Mouse (Mus musculus) hindbrain, postnatal 0 days (tissue): Measurements from ENCODE around the gene Krtap29-1. TPM values are rescaled to one million over a fixed set of nuclear protein-coding genes. Genes with fewer than 3 reads are reported as not detected.

Source experiments
- ATAC-seq: fragments of 200-750 bp; cut with Nextera tagmentation; 2 replicates; pipeline ENCODE4 v1.8.0; 2017; ENCODE audit warnings: mild to moderate bottlenecking, moderate TSS enrichment, moderate library complexity
- DNase-seq: peaks from one replicate; pipeline ENCODE4 v3.0.0-alpha.2; 2015; ENCODE audit warnings: low spot score
- H3K27ac ChIP-seq: fragments of 300-500 bp; sonication (generic); 2 replicates; pipeline ENCODE4 v1.5.1; 2014; ENCODE audit warnings: mild to moderate bottlenecking
- H3K27me3 ChIP-seq: fragments of 300-500 bp; sonication (generic); 2 replicates; pipeline ENCODE4 v1.6.1; 2014; ENCODE audit warnings: low read length, mixed read lengths; ENCODE audit not compliant: insufficient read depth
- H3K36me3 ChIP-seq: fragments of 300-500 bp; sonication (generic); 2 replicates; pipeline ENCODE4 v1.6.1; 2014; ENCODE audit warnings: low read length, mixed read lengths; ENCODE audit not compliant: insufficient read depth
- H3K4me1 ChIP-seq: fragments of 300-500 bp; sonication (generic); 2 replicates; pipeline ENCODE4 v1.6.1; 2014; ENCODE audit warnings: antibody characterized with exemption, low read length, mixed read lengths; ENCODE audit not compliant: insufficient read depth
- H3K4me2 ChIP-seq: fragments of 300-500 bp; sonication (generic); 2 replicates; pipeline ENCODE4 v1.6.1; 2014; ENCODE audit warnings: low read depth, mild to moderate bottlenecking, low read length, moderate library complexity, mixed read lengths
- H3K4me3 ChIP-seq: fragments of 300-500 bp; sonication (generic); 2 replicates; pipeline ENCODE4 v1.5.1; 2014; ENCODE audit warnings: low read length
- H3K9ac ChIP-seq: fragments of 300-500 bp; sonication (generic); replicated peaks from 2 replicates; pipeline ENCODE4 v1.6.1; 2014; ENCODE audit warnings: mild to moderate bottlenecking, low read length, moderate library complexity, mixed read lengths
- H3K9me3 ChIP-seq: fragments of 300-500 bp; sonication (generic); 2 replicates; pipeline ENCODE4 v1.6.1; 2016; ENCODE audit warnings: low read length, mixed read lengths
- CTCF ChIP-seq: IDR thresholded peaks from 2 replicates; pipeline ENCODE4 v1.5.1; 2016; ENCODE audit warnings: antibody characterized with exemption, control low read depth, low read depth
- WGBS: fragments of 180-500 bp; shearing (Covaris S2); extraction: QIAGEN DNeasy Blood & Tissue Kit; methylation state at CpG from one replicate; pipeline ENCODE4 v1.1.7; 2014; 5-methylcytosine and 5-hydroxymethylcytosine counted together
- polyA plus RNA-seq: library from polyadenylated mRNA; unstranded; fragments of >200 nt; fragmentation: Nextera tagmentation; extraction: Ambion mirVana; gene quantifications from 2 replicates; pipeline ENCODE4 v1.2.1, GENCODE M21; 2015
- total RNA-seq: library from RNA; depleted of rRNA; stranded (reverse); fragments of >200 nt; gene quantifications from 2 replicates; pipeline ENCODE4 v1.2.3, GENCODE M21; 2014; rRNA removed

Gene Krtap29-1
- total and polyA plus RNA-seq, 2 experiments from 2014 or later: not detected

DNA sequence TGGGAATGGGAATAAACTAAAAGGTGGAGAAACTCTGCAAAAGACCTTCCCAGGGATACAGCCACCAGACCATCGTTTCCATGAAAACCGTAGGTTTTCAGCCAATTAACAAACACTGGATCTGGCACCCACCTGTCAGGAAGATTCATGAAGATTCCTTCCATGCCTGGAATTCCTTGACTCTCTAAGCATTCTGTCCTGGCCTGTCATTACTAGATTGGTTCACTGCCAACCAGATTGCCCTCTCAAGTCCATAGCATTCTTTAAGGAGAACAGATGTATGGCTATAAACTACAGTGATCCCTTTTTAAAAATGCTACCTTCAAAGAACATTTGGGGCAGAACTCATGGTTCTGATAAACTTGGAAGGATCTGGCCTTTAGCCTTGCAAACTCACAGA is 12.9 kb downstream of the Krtap29-1 start:
- H3K9me3 ChIP-seq: no peaks in the 10 kb centered on the region
- H3K4me2 ChIP-seq: no peak overlapping the region
- ATAC-seq (no peak), DNase-seq (no peak)
- H3K4me1 ChIP-seq: no peaks in the 10 kb centered on the region
- H3K4me3 ChIP-seq: no peak overlapping the region
- H3K9ac ChIP-seq: no peak overlapping the region
- no peak for TF ChIP-seq CTCF
- WGBS: 77% methylated on average over 2 of the region's 2 CpGs
- H3K27me3 ChIP-seq: no peaks in the 10 kb centered on the region
- H3K27ac ChIP-seq: no peak overlapping the region
- no peaks in the 10 kb centered on the region for H3K36me3 ChIP-seq

DNA sequence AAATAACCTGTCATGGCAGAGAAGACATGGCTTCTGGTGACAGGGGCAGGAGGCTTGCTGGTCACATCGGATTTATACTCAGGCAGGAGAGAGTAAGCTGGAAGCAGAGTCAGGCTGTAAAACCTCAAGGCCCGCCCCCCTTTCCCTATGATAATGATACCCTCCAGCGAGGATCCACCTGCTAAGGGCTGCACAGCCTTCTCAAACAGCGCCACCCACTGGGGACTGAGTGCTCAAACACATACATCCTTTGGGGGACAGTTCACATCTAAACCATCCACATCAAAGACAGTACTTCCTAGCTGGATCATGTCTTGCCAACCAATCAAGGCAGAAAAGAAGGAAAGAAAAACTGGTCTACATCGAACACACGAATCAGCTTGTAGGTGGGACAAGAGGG is 14.6 kb downstream of the Krtap29-1 start:
- no peak overlapping the region for H3K4me2 ChIP-seq
- H3K4me1 ChIP-seq: no peaks in the 10 kb centered on the region
- no peak overlapping the region for H3K4me3 ChIP-seq
- H3K27me3 ChIP-seq: no peaks in the 10 kb centered on the region
- H3K27ac ChIP-seq: no peak overlapping the region
- DNase-seq (no peak), ATAC-seq (no peak)
- 51% methylated on average over 6 of the region's 6 CpGs for WGBS
- no peaks in the 10 kb centered on the region for H3K36me3 ChIP-seq
- 0 out of 2 replicates have a peak, but pooled peaks have one; percentile 6 for TF ChIP-seq CTCF
- H3K9ac ChIP-seq: no peak overlapping the region
- no peaks in the 10 kb centered on the region for H3K9me3 ChIP-seq

- H3K4me1 ChIP-seq: no peaks in the 10 kb centered on the region
These were observed 30.7 kb downstream of the Krtap29-1 start, which contains the start of gene Krtap9-5 for GRCm38 (mm10) chr11:99948175-99948574. TSS of gene Krtap9-5 (plus strand) at chr11:99948475.

GRCm38 (mm10) chr11:99937751-99938264 is 41.0 kb downstream of the Krtap29-1 start:
- H3K27me3 ChIP-seq: no peaks in the 10 kb centered on the region
- H3K27ac ChIP-seq: no peak overlapping the region
- ATAC-seq: no peak
- no peaks in the 10 kb centered on the region for H3K36me3 ChIP-seq
- WGBS: 83% methylated on average over 9 of the region's 9 CpGs
- H3K4me1 ChIP-seq: no peaks in the 10 kb centered on the region
- H3K9ac ChIP-seq: no peak overlapping the region
- H3K4me3 ChIP-seq: no peak overlapping the region
- DNase-seq: no peak
- TF ChIP-seq CTCF: no peak
- H3K9me3 ChIP-seq: no peaks in the 10 kb centered on the region
- no peak overlapping the region for H3K4me2 ChIP-seq

More at GRCm38 (mm10) chr11:99948175-99948574, 30.7 kb downstream of the Krtap29-1 start, which contains the start of gene Krtap9-5:
- 86% methylated on average over 2 of the region's 2 CpGs for WGBS
- DNase-seq (no peak), ATAC-seq (no peak)
- 0 out of 2 replicates have a peak, but pooled peaks cover 2% of the 10 kb centered on the region for H3K9me3 ChIP-seq
- H3K36me3 ChIP-seq: no peaks in the 10 kb centered on the region
- no peaks in the 10 kb centered on the region for H3K27me3 ChIP-seq
- H3K27ac ChIP-seq: no peak within 1 kb of the TSS
- no peak within 1 kb of the TSS for H3K9ac ChIP-seq
- no peak for TF ChIP-seq CTCF
- no peak within 1 kb of the TSS for H3K4me2 ChIP-seq
- H3K4me3 ChIP-seq: no peak within 1 kb of the TSS

- no peaks in the 10 kb centered on the region for H3K36me3 ChIP-seq
- no peak within 1 kb of the TSS for H3K9ac ChIP-seq
- no peak for ATAC-seq
- no peak within 1 kb of the TSS for H3K27ac ChIP-seq
- WGBS: 83% methylated on average over 1 of the region's 1 CpGs
- H3K4me2 ChIP-seq: no peak within 1 kb of the TSS
- H3K4me3 ChIP-seq: no peak within 1 kb of the TSS
- no peak for DNase-seq
- no peaks in the 10 kb centered on the region for H3K27me3 ChIP-seq
- no peak for TF ChIP-seq CTCF
- H3K9me3 ChIP-seq: no peaks in the 10 kb centered on the region
- H3K4me1 ChIP-seq: no peaks in the 10 kb centered on the region
These were observed 42.9 kb downstream of the Krtap29-1 start, which contains the start of gene Krtap31-2 for GRCm38 (mm10) chr11:99935991-99936390. TSS of gene Krtap31-2 (plus strand) at chr11:99936291.

Other genes with a start within 250 kb of the Krtap29-1 start
Only the 30 nearest of the 33 such genes appear.
- gene Gm11595, start 206.1 kb downstream of the Krtap29-1 start, total RNA-seq: not detected in 2 replicates
- not detected in 2 replicates for gene Gm11595, start 206.1 kb downstream of the Krtap29-1 start, polyA plus RNA-seq
- not detected in 2 replicates for gene Krtap4-8, start 198.3 kb downstream of the Krtap29-1 start, total RNA-seq
- gene Krtap4-8, start 198.3 kb downstream of the Krtap29-1 start, polyA plus RNA-seq: not detected in 2 replicates
- gene Krtap4-9, start 193.9 kb downstream of the Krtap29-1 start, total RNA-seq: not detected in 2 replicates
- gene Krtap4-9, start 193.9 kb downstream of the Krtap29-1 start, polyA plus RNA-seq: not detected in 2 replicates
- not detected in 2 replicates for gene Gm11596, start 185.6 kb downstream of the Krtap29-1 start, total RNA-seq
- not detected in 2 replicates for gene Gm11596, start 185.6 kb downstream of the Krtap29-1 start, polyA plus RNA-seq
- not detected in 2 replicates for gene Gm11569, start 180.1 kb downstream of the Krtap29-1 start, total RNA-seq
- gene Gm11569, start 180.1 kb downstream of the Krtap29-1 start, polyA plus RNA-seq: not detected in 2 replicates
- gene Gm11554, start 174.6 kb downstream of the Krtap29-1 start, total RNA-seq: not detected in 2 replicates
- not detected in 2 replicates for gene Gm11554, start 174.6 kb downstream of the Krtap29-1 start, polyA plus RNA-seq
- gene Krtap4-13, start 169.2 kb downstream of the Krtap29-1 start, total RNA-seq: not detected in 2 replicates
- not detected in 2 replicates for gene Krtap4-13, start 169.2 kb downstream of the Krtap29-1 start, polyA plus RNA-seq
- gene Gm11564, start 163.4 kb downstream of the Krtap29-1 start, total RNA-seq: not detected in 2 replicates
- gene Gm11564, start 163.4 kb downstream of the Krtap29-1 start, polyA plus RNA-seq: not detected in 2 replicates
- not detected in 2 replicates for gene 2300003K06Rik, start 141.0 kb downstream of the Krtap29-1 start, total RNA-seq
- gene 2300003K06Rik, start 141.0 kb downstream of the Krtap29-1 start, polyA plus RNA-seq: not detected in 2 replicates
- gene Krtap4-16, start 127.4 kb downstream of the Krtap29-1 start, total RNA-seq: not detected in 2 replicates
- not detected in 2 replicates for gene Krtap4-16, start 127.4 kb downstream of the Krtap29-1 start, polyA plus RNA-seq
- gene Gm11568, start 121.1 kb downstream of the Krtap29-1 start, total RNA-seq: not detected in 2 replicates
- gene Gm11568, start 121.1 kb downstream of the Krtap29-1 start, polyA plus RNA-seq: not detected in 2 replicates
- not detected in 2 replicates for gene Gm11559, start 114.6 kb downstream of the Krtap29-1 start, total RNA-seq
- not detected in 2 replicates for gene Gm11559, start 114.6 kb downstream of the Krtap29-1 start, polyA plus RNA-seq
- not detected in 2 replicates for gene Krtap9-1, start 105.7 kb downstream of the Krtap29-1 start, total RNA-seq
- gene Krtap9-1, start 105.7 kb downstream of the Krtap29-1 start, polyA plus RNA-seq: not detected in 2 replicates
- not detected in 2 replicates for gene Gm11567, start 99.9 kb downstream of the Krtap29-1 start, total RNA-seq
- gene Gm11567, start 99.9 kb downstream of the Krtap29-1 start, polyA plus RNA-seq: not detected in 2 replicates
- not detected in 2 replicates for gene Krtap31-1, start 71.1 kb downstream of the Krtap29-1 start, total RNA-seq
- gene Krtap31-1, start 71.1 kb downstream of the Krtap29-1 start, polyA plus RNA-seq: not detected in 2 replicates
- gene Gm11565, start 64.3 kb downstream of the Krtap29-1 start, total RNA-seq: not detected in 2 replicates
- gene Gm11565, start 64.3 kb downstream of the Krtap29-1 start, polyA plus RNA-seq: not detected in 2 replicates
- not detected in 2 replicates for gene Krtap31-2, start 42.8 kb downstream of the Krtap29-1 start, total RNA-seq
- not detected in 2 replicates for gene Krtap31-2, start 42.8 kb downstream of the Krtap29-1 start, polyA plus RNA-seq
- not detected in 2 replicates for gene Krtap9-5, start 30.6 kb downstream of the Krtap29-1 start, total RNA-seq
- not detected in 2 replicates for gene Krtap9-5, start 30.6 kb downstream of the Krtap29-1 start, polyA plus RNA-seq
- not detected in 2 replicates for gene Krtap16-1, start 7.5 kb upstream of the Krtap29-1 start, total RNA-seq
- gene Krtap16-1, start 7.5 kb upstream of the Krtap29-1 start, polyA plus RNA-seq: 0.09 TPM in 1 of 2 replicates, not detected in the other
- gene Krtap17-1, start 14.9 kb upstream of the Krtap29-1 start, total RNA-seq: 2.6 and 3.0 TPM in 2 replicates
- 1.6 and 1.8 TPM in 2 replicates for gene Krtap17-1, start 14.9 kb upstream of the Krtap29-1 start, polyA plus RNA-seq
- not detected in 2 replicates for gene Krt33a, start 37.2 kb upstream of the Krtap29-1 start, total RNA-seq
- not detected in 2 replicates for gene Krt33a, start 37.2 kb upstream of the Krtap29-1 start, polyA plus RNA-seq
- gene Krt33b, start 50.8 kb upstream of the Krtap29-1 start, total RNA-seq: not detected in 2 replicates
- 0.11 and 0.29 TPM in 2 replicates for gene Krt33b, start 50.8 kb upstream of the Krtap29-1 start, polyA plus RNA-seq
- not detected in 2 replicates for gene Krt34, start 62.5 kb upstream of the Krtap29-1 start, total RNA-seq
- gene Krt34, start 62.5 kb upstream of the Krtap29-1 start, polyA plus RNA-seq: 0.11 TPM in 1 of 2 replicates, not detected in the other
- gene Krt31, start 71.5 kb upstream of the Krtap29-1 start, total RNA-seq: not detected in 2 replicates
- gene Krt31, start 71.5 kb upstream of the Krtap29-1 start, polyA plus RNA-seq: not detected in 2 replicates
- not detected in 2 replicates for gene Krt32, start 109.2 kb upstream of the Krtap29-1 start, total RNA-seq
- gene Krt32, start 109.2 kb upstream of the Krtap29-1 start, polyA plus RNA-seq: not detected in 2 replicates
- 0.78 TPM in 1 of 2 replicates, not detected in the other for gene Krt35, start 117.2 kb upstream of the Krtap29-1 start, total RNA-seq
- gene Krt35, start 117.2 kb upstream of the Krtap29-1 start, polyA plus RNA-seq: 0.16 TPM in 2 replicates
- gene Krt36, start 126.6 kb upstream of the Krtap29-1 start, total RNA-seq: not detected in 2 replicates
- 0.14 TPM in 1 of 2 replicates, not detected in the other for gene Krt36, start 126.6 kb upstream of the Krtap29-1 start, polyA plus RNA-seq
- not detected in 2 replicates for gene Krt13, start 142.5 kb upstream of the Krtap29-1 start, total RNA-seq
- gene Krt13, start 142.5 kb upstream of the Krtap29-1 start, polyA plus RNA-seq: 0.13 TPM in 1 of 2 replicates, not detected in the other
- 0.25 and 0.68 TPM in 2 replicates for gene Krt15, start 156.9 kb upstream of the Krtap29-1 start, total RNA-seq
- 0.21 and 0.24 TPM in 2 replicates for gene Krt15, start 156.9 kb upstream of the Krtap29-1 start, polyA plus RNA-seq
- 0.65 and 2.7 TPM in 2 replicates for gene Krt19, start 169.6 kb upstream of the Krtap29-1 start, total RNA-seq
- 3.8 and 4.9 TPM in 2 replicates for gene Krt19, start 169.6 kb upstream of the Krtap29-1 start, polyA plus RNA-seq